In the genomic region with DNA sequence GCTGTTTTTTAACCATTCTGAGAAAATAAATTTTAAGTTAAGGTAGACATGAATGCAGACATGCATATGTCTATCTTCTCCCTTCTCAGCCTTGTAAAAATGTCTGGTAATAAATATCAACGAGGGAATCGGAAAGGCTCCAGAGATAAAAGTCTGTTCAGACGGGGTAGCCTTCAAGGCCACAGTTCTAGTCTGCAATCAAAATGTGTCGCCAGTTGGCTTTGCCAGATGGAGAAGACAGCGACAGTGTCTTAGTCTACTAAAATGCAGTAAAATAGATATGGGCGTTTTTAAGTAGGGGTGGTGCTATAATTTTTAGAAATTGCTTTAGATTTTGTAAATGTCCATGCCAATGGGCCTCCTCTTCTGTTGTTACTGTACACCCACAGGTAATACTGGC, we compare ENCODE assay signal across 10 mouse cellular contexts. TPM values are rescaled to one million over a fixed set of nuclear protein-coding genes. Genes with fewer than 3 reads are reported as not detected.
A peak's percentile ranks its signal among the peaks of the same experiment; 100 is the strongest.
DNase-seq lines count a peak whose midpoint lies in the region; ATAC-seq and TF ChIP-seq lines count a peak whose summit lies in the region.
"Had no signal": no experiment of that assay in that cellular context is flagged by ENCODE, and none has a peak within 500 bp of the region (broad histone marks: within the 10 kb centered on the region; RNA-seq: fewer than 3 reads in every experiment).

No protein-coding gene starts in this region.

- no peaks in the 10 kb centered on the region; the same call in 1 of the 2 replicates for H3K36me3 ChIP-seq in heart, embryonic 11.5 days (ENCODE audit: control insufficient read depth, insufficient read depth, low read length)
- peaks cover 48% of the 10 kb centered on the region for H3K36me3 ChIP-seq in E14TG2a.4 (ENCODE audit: insufficient read depth, low read length)
- peaks cover 12% of the 10 kb centered on the region; the same call in 1 of the 2 replicates for H3K36me3 ChIP-seq in forebrain, embryonic 14.5 days (ENCODE audit: control insufficient read depth, insufficient read depth, low read length)
- 0 out of 2 replicates have a peak, but pooled peaks cover 2% of the 10 kb centered on the region for H3K36me3 ChIP-seq in liver, embryonic 15.5 days (replicated peaks)

- TF ChIP-seq CTCF in E14TG2a.4 (conservative IDR thresholded peaks at IDR 0.05; ENCODE audit: low read length): no peak

- no peak overlapping the region for H3K27ac ChIP-seq in heart, embryonic 11.5 days (ENCODE audit: low read depth, low read length)
- H3K27ac ChIP-seq in forebrain, embryonic 14.5 days (ENCODE audit: low read depth, low read length): no peak overlapping the region
- H3K27ac ChIP-seq in liver, embryonic 15.5 days (replicated peaks): no peak overlapping the region

- H3K9ac ChIP-seq in heart, embryonic 11.5 days (ENCODE audit: low read depth, low read length): peak overlapping the region; percentile 46; the same call in 1 of the 2 replicates
- peak overlapping the region; percentile 22; the same call in 1 of the 2 replicates for H3K9ac ChIP-seq in forebrain, embryonic 14.5 days (ENCODE audit: low read length)
- H3K9ac ChIP-seq in liver, embryonic 15.5 days: peak overlapping the region; percentile 1; the same call in 1 of the 2 replicates

- WGBS in heart, embryonic 11.5 days (ENCODE audit: insufficient replicate concordance): 41% methylated on average over 6 of the region's 6 CpGs
- WGBS in forebrain, embryonic 14.5 days: 64% methylated on average over 6 of the region's 6 CpGs
- WGBS in liver, embryonic 15.5 days (ENCODE audit: insufficient replicate concordance): 6% methylated on average over 6 of the region's 6 CpGs

- H3K27me3 ChIP-seq in heart, embryonic 11.5 days (ENCODE audit: control insufficient read depth, insufficient read depth, low read length): no peaks in the 10 kb centered on the region
- H3K27me3 ChIP-seq in E14TG2a.4 (ENCODE audit: insufficient read depth, low read length): no peaks in the 10 kb centered on the region
- H3K27me3 ChIP-seq in forebrain, embryonic 14.5 days (replicated peaks; ENCODE audit: control insufficient read depth, insufficient read depth, low read length): no peaks in the 10 kb centered on the region
- no peaks in the 10 kb centered on the region for H3K27me3 ChIP-seq in liver, embryonic 15.5 days

- no peak for DNase-seq in heart, postnatal 36 days
- no peak for DNase-seq in forebrain, embryonic 14.5 days (ENCODE audit: low spot score)
- DNase-seq in urinary bladder, postnatal 10 days (ENCODE audit: low spot score): no peak

- H3K4me2 ChIP-seq in heart, embryonic 11.5 days: peak overlapping the region; percentile 66
- peak overlapping the region; percentile 82 for H3K4me2 ChIP-seq in forebrain, embryonic 14.5 days (ENCODE audit: low read length)
- peak overlapping the region; percentile 79 for H3K4me2 ChIP-seq in liver, embryonic 15.5 days

- H3K4me3 ChIP-seq in heart, embryonic 11.5 days (ENCODE audit: low read depth, low read length): peak overlapping the region; percentile 96
- peak overlapping the region; percentile 96 for H3K4me3 ChIP-seq in E14TG2a.4 (replicated peaks; ENCODE audit: low read length)
- peak overlapping the region; percentile 93 for H3K4me3 ChIP-seq in forebrain, embryonic 14.5 days (ENCODE audit: low read depth, low read length)
- H3K4me3 ChIP-seq in liver, embryonic 15.5 days (replicated peaks): peak overlapping the region; percentile 97

- H3K9me3 ChIP-seq in heart, embryonic 11.5 days (replicated peaks; ENCODE audit: control insufficient read depth, low read length): no peaks in the 10 kb centered on the region
- H3K9me3 ChIP-seq in E14TG2a.4 (ENCODE audit: low read length): no peaks in the 10 kb centered on the region
- H3K9me3 ChIP-seq in forebrain, embryonic 14.5 days (replicated peaks; ENCODE audit: control insufficient read depth, low read length): no peaks in the 10 kb centered on the region
- no peaks in the 10 kb centered on the region for H3K9me3 ChIP-seq in liver, embryonic 15.5 days (replicated peaks)

- peaks cover 21% of the 10 kb centered on the region for H3K4me1 ChIP-seq in heart, embryonic 11.5 days (ENCODE audit: control insufficient read depth, insufficient read depth, low read length)
- peaks cover 70% of the 10 kb centered on the region for H3K4me1 ChIP-seq in E14TG2a.4 (replicated peaks; ENCODE audit: low read depth, low read length)
- H3K4me1 ChIP-seq in forebrain, embryonic 14.5 days (ENCODE audit: control insufficient read depth, insufficient read depth, low read length): peaks cover 26% of the 10 kb centered on the region
- H3K4me1 ChIP-seq in liver, embryonic 15.5 days (replicated peaks): peaks cover 36% of the 10 kb centered on the region

- intact Hi-C loops in heart, postnatal 36 days (cut with DNase I): loop anchor here (10.0 kb wide), 2 partner anchors 1201 to 1901 kb away; partner anchors contain the start of genes Foxo1 and Setd7

- ATAC-seq in heart, embryonic 11.5 days (replicated peaks; ENCODE audit: insufficient number of reproducible peaks, low FRiP score, low TSS enrichment): no peak
- no peak for ATAC-seq in forebrain, embryonic 14.5 days
- ATAC-seq in liver, embryonic 15.5 days (ENCODE audit: insufficient read depth): no peak
- no peak for ATAC-seq in inflammation-experienced regulatory T-cells, adult 6 months
- ATAC-seq in activated CD4-positive, CD25-positive, alpha-beta regulatory T cell, adult 4 months: no peak

RNA-seq across cellular contexts. Expression of gene Proser1, which starts 1.9 kb away (rescaled TPM):
- 12.4 and 17.6 TPM in 2 replicates for polyA plus RNA-seq in heart, embryonic 11.5 days (2014; fragmentation: Nextera tagmentation; extraction: Ambion mirVana)
- 10 to 100 TPM in 1 of 2 experiments, 1 to 10 TPM in 1; 7.6 to 11.0 TPM for total RNA-seq in heart, postnatal 36 days (2021)
- polyA plus RNA-seq in forebrain, embryonic 14.5 days (2014; fragmentation: Nextera tagmentation; extraction: Ambion mirVana): 13.7 and 18.7 TPM in 2 replicates
- polyA plus RNA-seq in liver, embryonic 15.5 days (2015; fragmentation: Nextera tagmentation; extraction: Ambion mirVana): 3.4 and 3.5 TPM in 2 replicates
- polyA plus RNA-seq in inflammation-experienced regulatory T-cells, adult 6 months (2017; shearing (Covaris generic)): 10 to 100 TPM in 2 of 3 experiments, 1 to 10 TPM in 1; 8.9 to 10.9 (median 10.3) TPM
- 1 to 10 TPM; 8.7 to 8.8 TPM for polyA plus RNA-seq in activated CD4-positive, CD25-positive, alpha-beta regulatory T cell, adult 4 months (2017; shearing (Covaris generic))

RNA-seq across cellular contexts. Expression of gene Nhlrc3, which starts 2.2 kb away (rescaled TPM):
- polyA plus RNA-seq in heart, embryonic 11.5 days (2014; fragmentation: Nextera tagmentation; extraction: Ambion mirVana): 6.4 and 9.7 TPM in 2 replicates
- 1 to 10 TPM; 5.5 to 6.6 TPM for total RNA-seq in heart, postnatal 36 days (2021)
- 7.0 and 8.5 TPM in 2 replicates for polyA plus RNA-seq in forebrain, embryonic 14.5 days (2014; fragmentation: Nextera tagmentation; extraction: Ambion mirVana)
- polyA plus RNA-seq in liver, embryonic 15.5 days (2015; fragmentation: Nextera tagmentation; extraction: Ambion mirVana): 4.1 and 5.1 TPM in 2 replicates
- polyA plus RNA-seq in inflammation-experienced regulatory T-cells, adult 6 months (2017; shearing (Covaris generic)): 10 to 100 TPM; 11.8 to 16.1 (median 13.2) TPM
- 10 to 100 TPM; 10.1 to 11.8 TPM for polyA plus RNA-seq in activated CD4-positive, CD25-positive, alpha-beta regulatory T cell, adult 4 months (2017; shearing (Covaris generic))

RNA-seq across cellular contexts. Expression of gene Stoml3, which starts 23.1 kb away (rescaled TPM):
- polyA plus RNA-seq in heart, embryonic 11.5 days (2014; fragmentation: Nextera tagmentation; extraction: Ambion mirVana): 0.13 and 0.17 TPM in 2 replicates
- total RNA-seq in heart, postnatal 36 days (2021): not detected
- polyA plus RNA-seq in forebrain, embryonic 14.5 days (2014; fragmentation: Nextera tagmentation; extraction: Ambion mirVana): not detected in 2 replicates
- polyA plus RNA-seq in liver, embryonic 15.5 days (2015; fragmentation: Nextera tagmentation; extraction: Ambion mirVana): not detected in 2 replicates
- polyA plus RNA-seq in inflammation-experienced regulatory T-cells, adult 6 months (2017; shearing (Covaris generic)): not detected
- not detected for polyA plus RNA-seq in activated CD4-positive, CD25-positive, alpha-beta regulatory T cell, adult 4 months (2017; shearing (Covaris generic))
- total RNA-seq: left cerebral cortex, postnatal 36 days had no signal
- polyA plus RNA-seq: testis, adult 2 months had no signal
